In genomic region chr15:85179528-85180180, GRCm38 (mm10) we compare ENCODE assay signal across 9 mouse cellular contexts. TPM values are rescaled to one million over a fixed set of nuclear protein-coding genes. Genes with fewer than 3 reads are reported as not detected.
DNase-seq lines count a peak whose midpoint lies in the region; ATAC-seq and TF ChIP-seq lines count a peak whose summit lies in the region.
"Had no signal": no experiment of that assay in that cellular context is flagged by ENCODE, and none has a peak within 500 bp of the region (broad histone marks: within the 10 kb centered on the region; RNA-seq: fewer than 3 reads in every experiment).

No protein-coding gene starts in this region.

- TF ChIP-seq CTCF in hindbrain, postnatal 0 days (IDR thresholded peaks at IDR 0.05; ENCODE audit: low read depth), result no peak

- H3K27ac ChIP-seq in hindbrain, postnatal 0 days, result no peak overlapping the region
- no peak overlapping the region for H3K27ac ChIP-seq in hindbrain, embryonic 14.5 days
- H3K27ac ChIP-seq in embryonic facial prominence, embryonic 15.5 days (replicated peaks), result peak overlapping the region; percentile 91
- peak overlapping the region; percentile 53; the same call in 1 of the 2 replicates for H3K27ac ChIP-seq in intestine, embryonic 16.5 days (ENCODE audit: low read length)
- H3K27ac ChIP-seq: liver, embryonic 15.5 days had no signal

- H3K9ac ChIP-seq in hindbrain, postnatal 0 days (replicated peaks; ENCODE audit: low read length), result no peak overlapping the region
- no peak overlapping the region for H3K9ac ChIP-seq in hindbrain, embryonic 14.5 days
- H3K9ac ChIP-seq in embryonic facial prominence, embryonic 15.5 days, result no peak overlapping the region
- no peak overlapping the region for H3K9ac ChIP-seq in intestine, embryonic 16.5 days (ENCODE audit: low read depth, low read length)
- H3K9ac ChIP-seq: liver, embryonic 15.5 days had no signal

- no peaks in the 10 kb centered on the region for H3K9me3 ChIP-seq in hindbrain, postnatal 0 days (ENCODE audit: low read length)
- H3K9me3 ChIP-seq in hindbrain, embryonic 14.5 days (ENCODE audit: control insufficient read depth, low read length), result no peaks in the 10 kb centered on the region
- H3K9me3 ChIP-seq in embryonic facial prominence, embryonic 15.5 days (replicated peaks), result no peaks in the 10 kb centered on the region
- peaks cover 4% of the 10 kb centered on the region; the same call in 1 of the 2 replicates for H3K9me3 ChIP-seq in intestine, embryonic 16.5 days (ENCODE audit: control insufficient read depth, low read length)
- H3K9me3 ChIP-seq: liver, embryonic 15.5 days had no signal

- H3K4me1 ChIP-seq in hindbrain, postnatal 0 days (ENCODE audit: insufficient read depth, low read length), result no peaks in the 10 kb centered on the region
- no peaks in the 10 kb centered on the region for H3K4me1 ChIP-seq in hindbrain, embryonic 14.5 days (replicated peaks; ENCODE audit: control insufficient read depth, insufficient read depth, low read length)
- peaks cover 47% of the 10 kb centered on the region for H3K4me1 ChIP-seq in embryonic facial prominence, embryonic 15.5 days
- peaks cover 6% of the 10 kb centered on the region; the same call in 1 of the 2 replicates for H3K4me1 ChIP-seq in intestine, embryonic 16.5 days (ENCODE audit: control insufficient read depth, insufficient read depth, low read length)
- H3K4me1 ChIP-seq: liver, embryonic 15.5 days had no signal

- ATAC-seq in hindbrain, postnatal 0 days, result no peak
- no peak for ATAC-seq in hindbrain, embryonic 14.5 days (ENCODE audit: low FRiP score)
- peak; percentile 80 for ATAC-seq in embryonic facial prominence, embryonic 15.5 days (ENCODE audit: insufficient number of reproducible peaks, low FRiP score, low TSS enrichment, low read depth)
- 0 out of 2 replicates have a peak, but pooled peaks have one; percentile 42 for ATAC-seq in intestine, embryonic 16.5 days
- no peak for ATAC-seq in CD4-positive, CD25-positive, alpha-beta regulatory T cell, adult 4 months

- H3K36me3 ChIP-seq in hindbrain, postnatal 0 days (ENCODE audit: insufficient read depth, low read length), result no peaks in the 10 kb centered on the region
- no peaks in the 10 kb centered on the region for H3K36me3 ChIP-seq in hindbrain, embryonic 14.5 days (replicated peaks; ENCODE audit: control insufficient read depth, insufficient read depth)
- no peaks in the 10 kb centered on the region for H3K36me3 ChIP-seq in embryonic facial prominence, embryonic 15.5 days
- H3K36me3 ChIP-seq in intestine, embryonic 16.5 days (ENCODE audit: control insufficient read depth, insufficient read depth, low read length), result no peaks in the 10 kb centered on the region
- H3K36me3 ChIP-seq: liver, embryonic 15.5 days had no signal

- no peak overlapping the region for H3K4me3 ChIP-seq in hindbrain, postnatal 0 days (ENCODE audit: low read length)
- H3K4me3 ChIP-seq in hindbrain, embryonic 14.5 days (replicated peaks; ENCODE audit: low read length), result no peak overlapping the region
- no peak overlapping the region for H3K4me3 ChIP-seq in embryonic facial prominence, embryonic 15.5 days (replicated peaks)
- H3K4me3 ChIP-seq in intestine, embryonic 16.5 days (ENCODE audit: low read length), result no peak overlapping the region
- H3K4me3 ChIP-seq: liver, embryonic 15.5 days had no signal

- WGBS in hindbrain, postnatal 0 days, result 39% methylated on average over 7 of the region's 7 CpGs
- WGBS in hindbrain, embryonic 14.5 days, result 70% methylated on average over 7 of the region's 7 CpGs
- 33% methylated on average over 7 of the region's 7 CpGs for WGBS in embryonic facial prominence, embryonic 15.5 days
- WGBS in intestine, embryonic 16.5 days, result 68% methylated on average over 7 of the region's 7 CpGs

- H3K4me2 ChIP-seq in hindbrain, postnatal 0 days (ENCODE audit: low read depth, low read length), result no peak overlapping the region
- H3K4me2 ChIP-seq in hindbrain, embryonic 14.5 days (replicated peaks), result no peak overlapping the region
- no peak overlapping the region; the same call in 1 of the 2 replicates for H3K4me2 ChIP-seq in embryonic facial prominence, embryonic 15.5 days (replicated peaks)
- no peak overlapping the region for H3K4me2 ChIP-seq in intestine, embryonic 16.5 days (ENCODE audit: low read depth, low read length)
- H3K4me2 ChIP-seq: liver, embryonic 15.5 days had no signal

- H3K27me3 ChIP-seq in hindbrain, postnatal 0 days (ENCODE audit: insufficient read depth, low read length), result no peaks in the 10 kb centered on the region
- H3K27me3 ChIP-seq in hindbrain, embryonic 14.5 days (ENCODE audit: control insufficient read depth, insufficient read depth, low read length), result no peaks in the 10 kb centered on the region
- H3K27me3 ChIP-seq in embryonic facial prominence, embryonic 15.5 days, result no peaks in the 10 kb centered on the region
- no peaks in the 10 kb centered on the region for H3K27me3 ChIP-seq in intestine, embryonic 16.5 days (replicated peaks; ENCODE audit: control insufficient read depth, insufficient read depth, low read length)
- H3K27me3 ChIP-seq: liver, embryonic 15.5 days had no signal

- peak; percentile 60 for DNase-seq in hindbrain, postnatal 0 days (ENCODE audit: low spot score)
- no peak for DNase-seq in hindbrain, embryonic 14.5 days (ENCODE audit: low spot score)
- DNase-seq in MN1 (ENCODE audit: low spot score), result peak; percentile 38
- no peak for DNase-seq in gastrocnemius, postnatal 4 days (ENCODE audit: low spot score in 2 of 2)
- no peak for DNase-seq in layer of hippocampus, postnatal 25 days (ENCODE audit: extremely low spot score in 1 of 2, low spot score in 1 of 2)

RNA-seq across cellular contexts. Expression of gene Fbln1, which starts 26.1 kb away (rescaled TPM):
- total RNA-seq in hindbrain, postnatal 0 days (2014; rRNA removed), result 68.4 and 73.9 TPM in 2 replicates
- polyA plus RNA-seq in hindbrain, postnatal 0 days (2015; fragmentation: Nextera tagmentation; extraction: Ambion mirVana), result 48.3 and 52.1 TPM in 2 replicates
- polyA plus RNA-seq in hindbrain, embryonic 14.5 days (2014; fragmentation: Nextera tagmentation; extraction: Ambion mirVana), result 51.0 and 54.2 TPM in 2 replicates
- polyA plus RNA-seq in embryonic facial prominence, embryonic 15.5 days (2015; fragmentation: Nextera tagmentation; extraction: Ambion mirVana), result 258 and 266 TPM in 2 replicates
- polyA plus RNA-seq in intestine, embryonic 16.5 days (2015; fragmentation: Nextera tagmentation; extraction: Ambion mirVana), result 189 and 191 TPM in 2 replicates
- polyA plus RNA-seq in CD4-positive, CD25-positive, alpha-beta regulatory T cell, adult 4 months (2017; shearing (Covaris generic)), result not detected
- 10 to 100 TPM; 41.1 to 42.4 TPM for total RNA-seq in gastrocnemius, postnatal 4 days (2021)
- 10 to 100 TPM; 11.3 to 13.5 TPM for total RNA-seq in layer of hippocampus, postnatal 25 days (2021)

RNA-seq across cellular contexts. Expression of gene Ribc2, which starts 47.8 kb away (rescaled TPM):
- 0.90 and 0.94 TPM in 2 replicates for total RNA-seq in hindbrain, postnatal 0 days (2014; rRNA removed)
- polyA plus RNA-seq in hindbrain, postnatal 0 days (2015; fragmentation: Nextera tagmentation; extraction: Ambion mirVana), result 0.73 and 0.95 TPM in 2 replicates
- 0.48 and 1.1 TPM in 2 replicates for polyA plus RNA-seq in hindbrain, embryonic 14.5 days (2014; fragmentation: Nextera tagmentation; extraction: Ambion mirVana)
- 1.00 and 1.6 TPM in 2 replicates for polyA plus RNA-seq in embryonic facial prominence, embryonic 15.5 days (2015; fragmentation: Nextera tagmentation; extraction: Ambion mirVana)
- 0.12 TPM in 1 of 2 replicates, not detected in the other for polyA plus RNA-seq in intestine, embryonic 16.5 days (2015; fragmentation: Nextera tagmentation; extraction: Ambion mirVana)
- polyA plus RNA-seq in CD4-positive, CD25-positive, alpha-beta regulatory T cell, adult 4 months (2017; shearing (Covaris generic)), result not detected
- total RNA-seq in gastrocnemius, postnatal 4 days (2021), result not detected
- total RNA-seq in layer of hippocampus, postnatal 25 days (2021), result under 1 TPM in 1 of 2 experiments, not detected in 1; 0.52 TPM
- polyA plus RNA-seq: liver, embryonic 15.5 days had no signal

RNA-seq across cellular contexts. Expression of gene Smc1b, which starts 47.9 kb away (rescaled TPM):
- 0.04 and 5.2 TPM in 2 replicates for total RNA-seq in hindbrain, postnatal 0 days (2014; rRNA removed)
- polyA plus RNA-seq in hindbrain, postnatal 0 days (2015; fragmentation: Nextera tagmentation; extraction: Ambion mirVana), result 0.24 and 0.30 TPM in 2 replicates
- polyA plus RNA-seq in hindbrain, embryonic 14.5 days (2014; fragmentation: Nextera tagmentation; extraction: Ambion mirVana), result 0.08 TPM in 2 replicates
- 0.07 and 0.70 TPM in 2 replicates for polyA plus RNA-seq in embryonic facial prominence, embryonic 15.5 days (2015; fragmentation: Nextera tagmentation; extraction: Ambion mirVana)
- polyA plus RNA-seq in intestine, embryonic 16.5 days (2015; fragmentation: Nextera tagmentation; extraction: Ambion mirVana), result 0.13 and 0.17 TPM in 2 replicates
- polyA plus RNA-seq in CD4-positive, CD25-positive, alpha-beta regulatory T cell, adult 4 months (2017; shearing (Covaris generic)), result under 1 TPM in 1 of 2 experiments, not detected in 1; 0.08 TPM
- under 1 TPM; 0.08 to 0.17 TPM for total RNA-seq in gastrocnemius, postnatal 4 days (2021)
- under 1 TPM in 1 of 2 experiments, not detected in 1; 0.16 TPM for total RNA-seq in layer of hippocampus, postnatal 25 days (2021)

Comparison
In these comparisons a context has a peak if more than half of its experiments do, and no peak if none do; other contexts are left out.
1. DNase-seq: peak in hindbrain, postnatal 0 days (single experiment) and MN1 (single experiment); none in hindbrain, embryonic 14.5 days (single experiment), gastrocnemius, postnatal 4 days (0 of 2) and layer of hippocampus, postnatal 25 days (0 of 2).
2. ATAC-seq: peak in embryonic facial prominence, embryonic 15.5 days (single experiment) and intestine, embryonic 16.5 days (single experiment); none in hindbrain, postnatal 0 days (single experiment), hindbrain, embryonic 14.5 days (single experiment) and CD4-positive, CD25-positive, alpha-beta regulatory T cell, adult 4 months (single experiment).
3. H3K27ac ChIP-seq: peak in embryonic facial prominence, embryonic 15.5 days (single experiment) and intestine, embryonic 16.5 days (single experiment); none in hindbrain, postnatal 0 days (single experiment) and hindbrain, embryonic 14.5 days (single experiment).
4. RNA of gene Fbln1, which starts 26.1 kb away (polyA plus RNA-seq): 258 to 266 TPM in embryonic facial prominence, embryonic 15.5 days, 189 to 191 TPM in intestine, embryonic 16.5 days, 51.0 to 54.2 TPM in hindbrain, embryonic 14.5 days and 48.3 to 52.1 TPM in hindbrain, postnatal 0 days; not detected in CD4-positive, CD25-positive, alpha-beta regulatory T cell, adult 4 months; every median in the first group is over 10 times any median in the second.